Mouse (Mus musculus) cerebellum, adult 9-10 months (tissue): ENCODE data around the gene Gm45213.

ENCODE experiments used
- DNase-seq: peaks from one replicate; pipeline ENCODE4 v3.0.0; 2022

Gm45213 gene

GRCm38 (mm10) chr7:66108961-66109854 is 65.8 kb downstream of the Gm45213 start, which contains the start of gene Chsy1:
TSS of gene Chsy1 (plus strand) at chr7:66109515.
- DNase-seq, result peak; percentile 83

GRCm38 (mm10) chr7:66109855-66110635 is 66.6 kb downstream of the Gm45213 start:
- no peak for DNase-seq

- no peak for DNase-seq
Observed at GRCm38 (mm10) chr7:66110636-66111112, 67.3 kb downstream of the Gm45213 start.

GRCm38 (mm10) chr7:66111211-66111610 is 67.8 kb downstream of the Gm45213 start:
- DNase-seq, result no peak
